Mouse (Mus musculus): ENCODE measurements around the gene Socs7. TPM values are rescaled to one million over a fixed set of nuclear protein-coding genes. Genes with fewer than 3 reads are reported as not detected.

The Socs7 gene
- polyA plus RNA-seq, 1 experiment from 2014 or later, result 3.2 TPM

GRCm38 (mm10) chr11:97404761-97405190, 42.4 kb downstream of the Socs7 start:
- no peak for ATAC-seq (ENCODE audit: low read depth)
- Histone ChIP-seq H3K4me1 (replicated peaks; ENCODE audit: control insufficient read depth, insufficient read depth, low read length) (peaks cover 30% of the 10 kb centered on the region), H3K4me2 (ENCODE audit: low read depth, low read length) (peak overlapping the region; percentile 99), H3K27me3 (ENCODE audit: control insufficient read depth, insufficient read depth, low read depth, low read length) (peaks cover 3% of the 10 kb centered on the region; the same call in 1 of the 2 replicates), H3K36me3 (ENCODE audit: control insufficient read depth, insufficient read depth, low read length) (no peaks in the 10 kb centered on the region), H3K9ac (ENCODE audit: low read length) (peak overlapping the region; percentile 53), H3K4me3 (ENCODE audit: low read length) (peak overlapping the region; percentile 57), H3K9me3 (ENCODE audit: control insufficient read depth, low read length) (no peaks in the 10 kb centered on the region), H3K27ac (ENCODE audit: low read length) (no peak overlapping the region)
- WGBS, result 1% methylated on average over 11 of the region's 11 CpGs

DNA sequence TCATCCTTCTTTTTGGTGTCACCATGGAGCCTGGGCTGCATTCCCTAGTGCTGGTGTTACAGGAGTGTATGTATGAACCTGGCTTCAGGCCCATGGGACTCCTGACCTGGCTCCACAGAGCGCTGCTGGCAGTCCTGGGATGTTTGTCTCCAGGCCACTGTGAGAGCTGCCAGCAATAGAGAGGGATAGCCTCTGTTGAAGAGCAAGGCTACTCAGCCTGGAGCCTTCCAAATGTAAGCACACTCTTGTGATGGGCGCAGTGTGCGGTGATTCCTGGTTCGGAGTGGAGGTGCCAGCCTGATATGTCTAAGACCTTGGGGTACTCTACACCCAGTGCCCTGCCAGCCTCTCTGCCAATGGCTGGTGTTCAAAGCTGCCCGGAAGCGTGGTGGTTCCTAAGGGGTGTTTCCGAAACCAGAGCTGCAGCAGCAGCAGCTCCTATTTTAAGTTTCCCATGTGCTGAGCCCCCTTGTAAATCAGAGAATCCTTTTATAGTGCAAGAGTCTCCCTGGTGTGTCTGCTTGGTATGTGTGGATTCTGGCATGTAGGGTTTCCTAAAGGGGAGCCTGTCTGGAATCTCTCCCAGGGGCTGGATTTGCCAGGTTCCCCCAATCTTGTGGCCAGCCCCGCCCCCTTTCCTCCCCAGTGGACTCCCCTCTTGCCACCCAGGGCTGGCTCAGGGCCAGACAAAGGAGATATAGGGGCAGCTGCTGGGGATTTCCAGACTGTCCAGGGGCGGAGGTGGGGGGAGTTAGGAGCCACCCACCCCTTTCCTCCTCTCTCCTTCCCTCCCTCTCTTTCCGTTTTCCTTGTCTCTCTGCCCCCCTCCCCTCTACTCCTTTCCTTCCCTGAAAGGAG, 44.0 kb downstream of the Socs7 start:
- ATAC-seq (ENCODE audit: low read depth), result no peak
- H3K9me3 ChIP-seq (ENCODE audit: control insufficient read depth, low read length), result no peaks in the 10 kb centered on the region
- peak overlapping the region; percentile 2; the same call in 1 of the 2 replicates for H3K27ac ChIP-seq (ENCODE audit: low read length)
- H3K4me3 ChIP-seq (ENCODE audit: low read length), result no peak overlapping the region
- peaks cover 3% of the 10 kb centered on the region; the same call in 1 of the 2 replicates for H3K27me3 ChIP-seq (ENCODE audit: control insufficient read depth, insufficient read depth, low read depth, low read length)
- H3K4me1 ChIP-seq (replicated peaks; ENCODE audit: control insufficient read depth, insufficient read depth, low read length), result peaks cover 22% of the 10 kb centered on the region
- no peaks in the 10 kb centered on the region for H3K36me3 ChIP-seq (ENCODE audit: control insufficient read depth, insufficient read depth, low read length)
- no peak overlapping the region for H3K9ac ChIP-seq (ENCODE audit: low read length)
- H3K4me2 ChIP-seq (ENCODE audit: low read depth, low read length), result no peak overlapping the region
- WGBS, result 59% methylated on average over 10 of the region's 10 CpGs

GRCm38 (mm10) chr11:97407456-97407855, 45.1 kb downstream of the Socs7 start:
- H3K36me3 ChIP-seq (ENCODE audit: control insufficient read depth, insufficient read depth, low read length), result no peaks in the 10 kb centered on the region
- WGBS, result 65% methylated on average over 3 of the region's 3 CpGs
- H3K9me3 ChIP-seq (ENCODE audit: control insufficient read depth, low read length), result no peaks in the 10 kb centered on the region
- peaks cover 3% of the 10 kb centered on the region; the same call in 1 of the 2 replicates for H3K27me3 ChIP-seq (ENCODE audit: control insufficient read depth, insufficient read depth, low read depth, low read length)
- H3K27ac ChIP-seq (ENCODE audit: low read length), result no peak overlapping the region
- H3K4me3 ChIP-seq (ENCODE audit: low read length), result no peak overlapping the region
- peaks cover 22% of the 10 kb centered on the region for H3K4me1 ChIP-seq (replicated peaks; ENCODE audit: control insufficient read depth, insufficient read depth, low read length)
- no peak for ATAC-seq (ENCODE audit: low read depth)
- no peak overlapping the region for H3K9ac ChIP-seq (ENCODE audit: low read length)
- no peak overlapping the region for H3K4me2 ChIP-seq (ENCODE audit: low read depth, low read length)

GRCm38 (mm10) chr11:97408171-97408570, 45.8 kb downstream of the Socs7 start:
- H3K4me3 ChIP-seq (ENCODE audit: low read length), result no peak overlapping the region
- H3K9me3 ChIP-seq (ENCODE audit: control insufficient read depth, low read length), result no peaks in the 10 kb centered on the region
- no peak overlapping the region for H3K4me2 ChIP-seq (ENCODE audit: low read depth, low read length)
- H3K27ac ChIP-seq (ENCODE audit: low read length), result no peak overlapping the region
- WGBS, result 4% methylated on average over 6 of the region's 6 CpGs
- peaks cover 3% of the 10 kb centered on the region; the same call in 1 of the 2 replicates for H3K27me3 ChIP-seq (ENCODE audit: control insufficient read depth, insufficient read depth, low read depth, low read length)
- peaks cover 22% of the 10 kb centered on the region for H3K4me1 ChIP-seq (replicated peaks; ENCODE audit: control insufficient read depth, insufficient read depth, low read length)
- no peak for ATAC-seq (ENCODE audit: low read depth)
- H3K9ac ChIP-seq (ENCODE audit: low read length), result no peak overlapping the region
- no peaks in the 10 kb centered on the region for H3K36me3 ChIP-seq (ENCODE audit: control insufficient read depth, insufficient read depth, low read length)

DNA sequence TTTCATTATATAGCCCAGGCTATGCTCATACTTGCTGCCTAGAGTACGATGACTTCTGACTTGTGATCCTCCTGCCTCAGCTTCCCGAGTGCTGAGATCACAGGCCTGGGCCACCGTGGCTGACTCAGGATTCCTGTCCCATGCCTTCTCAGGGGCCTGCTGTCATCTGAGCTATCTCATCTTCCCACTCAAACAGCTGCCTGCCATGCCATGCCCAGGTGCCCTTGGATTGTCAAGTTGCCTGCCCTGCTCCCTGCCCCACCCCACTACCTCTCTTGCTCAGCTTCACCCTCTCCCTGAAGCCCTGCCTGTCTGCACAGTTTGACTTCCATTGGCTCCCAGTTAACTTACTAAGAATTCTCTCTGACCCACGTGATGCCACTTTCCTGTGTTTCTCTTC, 48.6 kb downstream of the Socs7 start:
- no peaks in the 10 kb centered on the region for H3K9me3 ChIP-seq (ENCODE audit: control insufficient read depth, low read length)
- H3K27ac ChIP-seq (ENCODE audit: low read length), result no peak overlapping the region
- no peaks in the 10 kb centered on the region for H3K36me3 ChIP-seq (ENCODE audit: control insufficient read depth, insufficient read depth, low read length)
- H3K4me1 ChIP-seq (replicated peaks; ENCODE audit: control insufficient read depth, insufficient read depth, low read length), result peaks cover 7% of the 10 kb centered on the region
- WGBS, result 79% methylated on average over 4 of the region's 4 CpGs
- no peak for ATAC-seq (ENCODE audit: low read depth)
- H3K4me3 ChIP-seq (ENCODE audit: low read length), result no peak overlapping the region
- 0 out of 2 replicates have a peak, but pooled peaks cover under 1% of the 10 kb centered on the region for H3K27me3 ChIP-seq (ENCODE audit: control insufficient read depth, insufficient read depth, low read depth, low read length)
- H3K9ac ChIP-seq (ENCODE audit: low read length), result no peak overlapping the region
- no peak overlapping the region for H3K4me2 ChIP-seq (ENCODE audit: low read depth, low read length)

DNA sequence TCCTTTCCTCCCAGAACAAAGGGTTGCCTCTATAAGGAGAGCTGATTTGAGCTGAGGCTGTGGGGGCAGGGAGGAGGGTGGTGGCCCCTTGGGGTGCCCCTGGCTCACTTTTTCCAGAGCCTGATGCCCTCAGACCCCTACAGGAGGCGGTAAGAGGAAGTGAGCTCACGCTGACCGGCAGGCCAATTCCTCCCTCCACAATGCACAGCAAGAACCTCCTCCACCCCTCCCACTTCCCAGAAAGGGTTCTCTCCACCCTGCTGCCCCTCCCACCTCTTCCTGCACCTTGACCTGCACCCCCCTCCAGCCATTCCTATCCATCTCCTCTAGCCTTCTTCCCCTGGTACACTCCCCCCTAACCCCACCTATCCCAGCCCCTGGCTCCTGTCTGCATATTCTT, 49.8 kb downstream of the Socs7 start:
- Histone ChIP-seq H3K27me3 (ENCODE audit: control insufficient read depth, insufficient read depth, low read depth, low read length) (no peaks in the 10 kb centered on the region), H3K27ac (ENCODE audit: low read length) (peak overlapping the region; percentile 26), H3K4me3 (ENCODE audit: low read length) (no peak overlapping the region), H3K9ac (ENCODE audit: low read length) (no peak overlapping the region), H3K36me3 (ENCODE audit: control insufficient read depth, insufficient read depth, low read length) (no peaks in the 10 kb centered on the region), H3K4me2 (ENCODE audit: low read depth, low read length) (no peak overlapping the region), H3K4me1 (replicated peaks; ENCODE audit: control insufficient read depth, insufficient read depth, low read length) (peaks cover 6% of the 10 kb centered on the region; the same call in 1 of the 2 replicates), H3K9me3 (ENCODE audit: control insufficient read depth, low read length) (no peaks in the 10 kb centered on the region)
- WGBS, result 28% methylated on average over 3 of the region's 3 CpGs
- ATAC-seq (ENCODE audit: low read depth), result no peak

- H3K4me2 ChIP-seq (ENCODE audit: low read depth, low read length), result no peak overlapping the region; the same call in 1 of the 2 replicates
- H3K27me3 ChIP-seq (ENCODE audit: control insufficient read depth, insufficient read depth, low read depth, low read length), result no peaks in the 10 kb centered on the region
- ATAC-seq (ENCODE audit: low read depth), result no peak
- H3K9me3 ChIP-seq (ENCODE audit: control insufficient read depth, low read length), result no peaks in the 10 kb centered on the region
- peak overlapping the region; percentile 26 for H3K27ac ChIP-seq (ENCODE audit: low read length)
- WGBS, result 47% methylated on average over 10 of the region's 10 CpGs
- H3K4me3 ChIP-seq (ENCODE audit: low read length), result no peak overlapping the region
- no peaks in the 10 kb centered on the region for H3K36me3 ChIP-seq (ENCODE audit: control insufficient read depth, insufficient read depth, low read length)
- 0 out of 2 replicates have a peak overlapping the region, but pooled peaks have one; percentile 17 for H3K9ac ChIP-seq (ENCODE audit: low read length)
- peaks cover 6% of the 10 kb centered on the region; the same call in 1 of the 2 replicates for H3K4me1 ChIP-seq (replicated peaks; ENCODE audit: control insufficient read depth, insufficient read depth, low read length)
These were observed 50.5 kb downstream of the Socs7 start for GRCm38 (mm10) chr11:97412808-97413347.

DNA sequence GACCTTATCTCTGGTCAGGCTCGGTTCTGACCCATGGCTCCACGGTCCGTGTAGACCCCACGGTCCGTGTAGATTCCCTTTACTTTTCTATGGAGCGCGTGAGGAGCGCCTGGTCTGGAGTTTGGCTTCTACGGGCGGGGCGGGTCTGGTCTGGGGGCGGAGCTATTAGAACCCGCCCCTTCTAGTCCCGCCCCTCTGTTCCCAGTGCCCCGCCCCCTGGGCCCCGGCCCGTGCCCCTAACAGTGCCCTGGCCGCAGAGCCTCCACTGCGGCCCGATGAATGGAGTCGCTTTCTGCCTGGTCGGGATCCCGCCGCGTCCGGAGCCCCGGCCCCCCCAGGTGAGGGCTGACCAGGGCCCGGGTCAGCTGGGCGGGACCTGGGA, 53.0 kb downstream of the Socs7 start, which contains the start of gene Arhgap23:
Gene Arhgap23 (plus strand): TSS at position 204 of the 382 bp plus-strand sequence.
- Histone ChIP-seq H3K9ac (ENCODE audit: low read length) (peak within 1 kb of the TSS; percentile 91), H3K27me3 (ENCODE audit: control insufficient read depth, insufficient read depth, low read depth, low read length) (no peaks in the 10 kb centered on the region), H3K4me2 (ENCODE audit: low read depth, low read length) (peak within 1 kb of the TSS; percentile 67), H3K4me1 (replicated peaks; ENCODE audit: control insufficient read depth, insufficient read depth, low read length) (peaks cover 6% of the 10 kb centered on the region; the same call in 1 of the 2 replicates), H3K27ac (ENCODE audit: low read length) (peak within 1 kb of the TSS; percentile 93), H3K9me3 (ENCODE audit: control insufficient read depth, low read length) (no peaks in the 10 kb centered on the region), H3K4me3 (ENCODE audit: low read length) (peak within 1 kb of the TSS; percentile 90), H3K36me3 (ENCODE audit: control insufficient read depth, insufficient read depth, low read length) (no peaks in the 10 kb centered on the region)
- peak; percentile 92 for ATAC-seq (ENCODE audit: low read depth)
- WGBS, result under 1% methylated on average over 29 of the region's 29 CpGs
